Mouse (Mus musculus): ENCODE results near the gene Hist1h2ai. TPM values are rescaled to one million over a fixed set of nuclear protein-coding genes. Genes with fewer than 3 reads are reported as not detected.
"Not testable (repeated sequence)": the region's sequence is repeated elsewhere in the genome, so short reads cannot be mapped to it uniquely, and the experiment has no call there.

The Hist1h2ai gene
- polyA plus RNA-seq, 1 experiment: 104 TPM

DNA sequence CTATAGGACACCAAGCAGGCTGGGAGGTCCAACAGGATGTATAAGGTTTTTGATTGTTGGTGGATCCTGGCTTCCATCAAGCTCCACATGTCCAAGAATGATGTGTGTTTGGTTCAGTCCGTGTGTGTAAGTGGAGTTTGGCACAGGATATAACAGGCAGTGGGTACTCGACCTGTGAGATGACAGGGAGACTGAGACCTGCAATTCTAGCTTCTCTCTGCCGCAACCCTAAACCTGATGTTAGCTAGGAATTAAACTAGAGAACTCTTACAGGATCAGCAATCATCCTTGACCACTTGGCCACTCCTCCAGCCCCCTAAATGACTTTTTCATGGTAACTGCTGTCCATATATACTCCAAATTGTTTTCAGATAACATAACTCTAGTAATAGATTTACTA, 36.1 kb downstream of the Hist1h2ai start:
- no peaks in the 10 kb centered on the region for H3K27me3 ChIP-seq (ENCODE audit: control insufficient read depth, insufficient read depth, low read length)
- H3K27ac ChIP-seq (ENCODE audit: insufficient read depth, low read depth, low read length): no peak overlapping the region
- TF ChIP-seq POLR2A (IDR thresholded peaks at IDR 0.05; ENCODE audit: low read depth, low read length) (no peak), CTCF (IDR thresholded peaks at IDR 0.05; ENCODE audit: extremely low read depth, insufficient read length, insufficient replicate concordance, low read depth, low read length) (no peak)
- H3K36me3 ChIP-seq (ENCODE audit: control insufficient read depth, insufficient read depth, low read length): no peaks in the 10 kb centered on the region
- H3K4me3 ChIP-seq (ENCODE audit: low read depth, low read length): no peak overlapping the region
- H3K4me1 ChIP-seq (ENCODE audit: control insufficient read depth, insufficient read depth, insufficient read length, low read length): peaks cover 2% of the 10 kb centered on the region; the same call in 1 of the 2 replicates
- 43% methylated on average over 3 of the region's 3 CpGs for WGBS

DNA sequence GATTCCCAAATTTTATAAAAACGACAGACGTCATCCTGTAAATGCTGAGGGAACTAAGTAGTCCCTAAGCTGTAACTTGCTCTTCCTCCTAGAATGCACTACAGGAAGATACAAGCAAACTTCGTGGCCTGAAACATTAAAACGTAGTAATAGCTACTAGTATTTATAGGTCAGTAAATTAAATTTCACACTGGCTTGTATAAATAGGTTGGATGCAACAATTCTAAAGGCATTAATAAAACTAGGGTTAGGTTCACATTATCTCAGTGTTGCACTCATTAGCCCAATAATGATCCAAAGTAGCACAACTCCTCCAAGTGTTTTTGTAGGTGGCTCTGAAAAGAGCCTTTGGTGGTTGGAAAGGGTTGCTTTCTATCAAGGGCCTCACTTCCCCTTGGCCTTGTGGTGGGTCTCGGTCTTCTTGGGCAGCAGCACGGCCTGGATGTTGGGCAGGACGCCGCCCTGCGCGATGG, 36.9 kb downstream of the Hist1h2ai start:
- Histone ChIP-seq H3K4me3 (ENCODE audit: low read depth, low read length) (peak overlapping the region; percentile 61), H3K27ac (ENCODE audit: insufficient read depth, low read depth, low read length) (peak overlapping the region; percentile 72), H3K4me1 (ENCODE audit: control insufficient read depth, insufficient read depth, insufficient read length, low read length) (no peaks in the 10 kb centered on the region; the same call in 1 of the 2 replicates), H3K36me3 (ENCODE audit: control insufficient read depth, insufficient read depth, low read length) (no peaks in the 10 kb centered on the region), H3K27me3 (ENCODE audit: control insufficient read depth, insufficient read depth, low read length) (no peaks in the 10 kb centered on the region)
- 5% methylated on average over 10 of the region's 10 CpGs for WGBS
- TF ChIP-seq POLR2A (IDR thresholded peaks at IDR 0.05; ENCODE audit: low read depth, low read length) (no peak), CTCF (IDR thresholded peaks at IDR 0.05; ENCODE audit: extremely low read depth, insufficient read length, insufficient replicate concordance, low read depth, low read length) (no peak)

- peak; percentile 67 for TF ChIP-seq POLR2A (IDR thresholded peaks at IDR 0.05; ENCODE audit: low read depth, low read length)
- Histone ChIP-seq H3K27ac (ENCODE audit: insufficient read depth, low read depth, low read length) (peak within 1 kb of the TSS; percentile 80), H3K4me3 (ENCODE audit: low read depth, low read length) (peak within 1 kb of the TSS; percentile 70)
- H3K4me1 ChIP-seq (ENCODE audit: control insufficient read depth, insufficient read depth, insufficient read length, low read length); H3K27me3 ChIP-seq (ENCODE audit: control insufficient read depth, insufficient read depth, low read length); H3K36me3 ChIP-seq (ENCODE audit: control insufficient read depth, insufficient read depth, low read length): not testable (repeated sequence)
- under 1% methylated on average over 48 of the region's 50 CpGs for WGBS
Observed at GRCm38 (mm10) chr13:21753524-21754285, 37.5 kb downstream of the Hist1h2ai start, which contains the start of the genes Hist1h2ak and Hist1h2bn. Gene Hist1h2ak (minus strand): TSS chr13:21753827. Gene Hist1h2bn (plus strand): TSS chr13:21754123.

- not testable (repeated sequence) for H3K4me1 ChIP-seq (ENCODE audit: control insufficient read depth, insufficient read depth, insufficient read length, low read length); H3K27me3 ChIP-seq (ENCODE audit: control insufficient read depth, insufficient read depth, low read length); H3K36me3 ChIP-seq (ENCODE audit: control insufficient read depth, insufficient read depth, low read length)
- Histone ChIP-seq H3K27ac (ENCODE audit: insufficient read depth, low read depth, low read length) (peak overlapping the region; percentile 80), H3K4me3 (ENCODE audit: low read depth, low read length) (peak overlapping the region; percentile 70)
- under 1% methylated on average over 25 of the region's 26 CpGs for WGBS
Observed at GRCm38 (mm10) chr13:21754294-21755001, 38.2 kb downstream of the Hist1h2ai start.

DNA sequence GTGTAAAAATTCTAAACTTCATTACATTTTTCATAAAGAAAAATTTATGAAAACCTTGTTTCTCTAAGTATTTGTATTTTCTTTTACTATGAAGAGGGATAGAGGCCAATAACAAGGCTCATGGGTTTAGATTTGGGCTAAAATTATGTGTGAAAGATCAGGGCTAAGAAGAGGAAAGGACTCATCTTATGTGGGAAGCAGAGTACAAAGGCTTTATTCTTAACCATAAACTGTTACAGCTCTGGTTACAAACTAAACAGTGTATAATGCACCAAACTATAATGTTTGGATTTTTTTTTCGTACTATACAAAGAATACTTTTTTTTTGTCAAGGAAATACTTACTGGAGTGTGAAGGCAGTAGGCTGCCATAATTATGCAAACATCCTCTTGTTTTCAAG, 39.5 kb downstream of the Hist1h2ai start:
- Histone ChIP-seq H3K4me3 (ENCODE audit: low read depth, low read length) (no peak overlapping the region), H3K4me1 (ENCODE audit: control insufficient read depth, insufficient read depth, insufficient read length, low read length) (peaks cover 3% of the 10 kb centered on the region; the same call in 1 of the 2 replicates), H3K27me3 (ENCODE audit: control insufficient read depth, insufficient read depth, low read length) (no peaks in the 10 kb centered on the region), H3K36me3 (ENCODE audit: control insufficient read depth, insufficient read depth, low read length) (no peaks in the 10 kb centered on the region), H3K27ac (ENCODE audit: insufficient read depth, low read depth, low read length) (no peak overlapping the region)
- WGBS: 67% methylated on average over 1 of the region's 1 CpGs
- TF ChIP-seq POLR2A (IDR thresholded peaks at IDR 0.05; ENCODE audit: low read depth, low read length) (no peak), CTCF (IDR thresholded peaks at IDR 0.05; ENCODE audit: extremely low read depth, insufficient read length, insufficient replicate concordance, low read depth, low read length) (no peak)

Other genes starting within 250 kb of the Hist1h2ai start
- gene Nkapl, start 247.9 kb upstream of the Hist1h2ai start, polyA plus RNA-seq (2012; rRNA removed): 0.08 TPM in 1 of 2 replicates, not detected in the other
- 0.06 and 0.16 TPM in 2 replicates for gene Zkscan4, start 237.5 kb upstream of the Hist1h2ai start, polyA plus RNA-seq (2012; rRNA removed)
- gene Gm10065, start 237.0 kb upstream of the Hist1h2ai start, polyA plus RNA-seq (2012; rRNA removed): not detected in 2 replicates
- 0.08 TPM in 1 of 2 replicates, not detected in the other for gene AK157302, start 221.2 kb upstream of the Hist1h2ai start, polyA plus RNA-seq (2012; rRNA removed)
- 11.1 and 22.1 TPM in 2 replicates for gene Gm11273, start 215.0 kb upstream of the Hist1h2ai start, polyA plus RNA-seq (2012; rRNA removed)
- 0.66 and 0.79 TPM in 2 replicates for gene Zkscan8, start 185.3 kb upstream of the Hist1h2ai start, polyA plus RNA-seq (2012; rRNA removed)
- gene Olfr1366, start 173.6 kb upstream of the Hist1h2ai start, polyA plus RNA-seq (2012; rRNA removed): not detected in 2 replicates
- gene Olfr1535, start 156.5 kb upstream of the Hist1h2ai start, polyA plus RNA-seq (2012; rRNA removed): not detected in 2 replicates
- gene Olfr1364, start 134.7 kb upstream of the Hist1h2ai start, polyA plus RNA-seq (2012; rRNA removed): not detected in 2 replicates
- gene Olfr1362, start 102.4 kb upstream of the Hist1h2ai start, polyA plus RNA-seq (2012; rRNA removed): not detected in 2 replicates
- not detected in 2 replicates for gene Olfr11, start 73.9 kb upstream of the Hist1h2ai start, polyA plus RNA-seq (2012; rRNA removed)
- gene Olfr1361, start 53.0 kb upstream of the Hist1h2ai start, polyA plus RNA-seq (2012; rRNA removed): not detected in 2 replicates
- gene Olfr1360, start 39.0 kb upstream of the Hist1h2ai start, polyA plus RNA-seq (2012; rRNA removed): not detected in 2 replicates
- not detected in 2 replicates for gene Olfr1359, start 18.3 kb upstream of the Hist1h2ai start, polyA plus RNA-seq (2012; rRNA removed)
- 10.7 and 15.7 TPM in 2 replicates for gene Hist1h2bl, start 279 bp upstream of the Hist1h2ai start, polyA plus RNA-seq (2012; rRNA removed)
- gene Hist1h3h, start 1.2 kb downstream of the Hist1h2ai start, polyA plus RNA-seq (2012; rRNA removed): 79.4 and 100 TPM in 2 replicates
- gene Hist1h2bm, start 5.6 kb downstream of the Hist1h2ai start, polyA plus RNA-seq (2012; rRNA removed): 4.7 and 7.1 TPM in 2 replicates
- gene Hist1h4j, start 18.6 kb downstream of the Hist1h2ai start, polyA plus RNA-seq (2012; rRNA removed): 6.4 and 6.5 TPM in 2 replicates
- 35.5 and 55.4 TPM in 2 replicates for gene Hist1h4k, start 34.1 kb downstream of the Hist1h2ai start, polyA plus RNA-seq (2012; rRNA removed)
- 40.0 and 60.2 TPM in 2 replicates for gene Hist1h2ak, start 37.4 kb downstream of the Hist1h2ai start, polyA plus RNA-seq (2012; rRNA removed)
- 13.6 and 21.8 TPM in 2 replicates for gene Hist1h2bn, start 37.7 kb downstream of the Hist1h2ai start, polyA plus RNA-seq (2012; rRNA removed)
- gene Hist1h1b, start 64.2 kb downstream of the Hist1h2ai start, polyA plus RNA-seq (2012; rRNA removed): 2.0 and 2.6 TPM in 2 replicates
- gene Hist1h3i, start 66.9 kb downstream of the Hist1h2ai start, polyA plus RNA-seq (2012; rRNA removed): 57.4 and 74.0 TPM in 2 replicates
- gene Hist1h2an, start 70.8 kb downstream of the Hist1h2ai start, polyA plus RNA-seq (2012; rRNA removed): 33.8 and 67.8 TPM in 2 replicates
- gene Hist1h2bp, start 71.0 kb downstream of the Hist1h2ai start, polyA plus RNA-seq (2012; rRNA removed): 2.7 and 8.3 TPM in 2 replicates
- gene Hist1h2bq, start 93.8 kb downstream of the Hist1h2ai start, polyA plus RNA-seq (2012; rRNA removed): 31.1 and 32.0 TPM in 2 replicates
- not detected in 2 replicates for gene Hist1h2ao, start 94.0 kb downstream of the Hist1h2ai start, polyA plus RNA-seq (2012; rRNA removed)
- gene Hist1h4m, start 95.3 kb downstream of the Hist1h2ai start, polyA plus RNA-seq (2012; rRNA removed): 16.0 TPM in 1 of 2 replicates, not detected in the other
- gene Hist1h4n, start 115.8 kb downstream of the Hist1h2ai start, polyA plus RNA-seq (2012; rRNA removed): 30.7 and 41.0 TPM in 2 replicates
- 1,042 and 2,404 TPM in 2 replicates for gene Hist1h2ap, start 117.1 kb downstream of the Hist1h2ai start, polyA plus RNA-seq (2012; rRNA removed)
- gene Hist1h2br, start 117.3 kb downstream of the Hist1h2ai start, polyA plus RNA-seq (2012; rRNA removed): 27.4 and 35.4 TPM in 2 replicates
- gene Zfp184, start 228.7 kb downstream of the Hist1h2ai start, polyA plus RNA-seq (2012; rRNA removed): 0.13 and 0.23 TPM in 2 replicates

Data from small intestine, adult 2 months (tissue).